ENCODE assay signal across 9 mouse cellular contexts in genomic region chr6:140819451-140819878, GRCm38 (mm10).
DNase-seq lines count a peak whose midpoint lies in the region; ATAC-seq lines count a peak whose summit lies in the region.
"Had no signal": no experiment of that assay in that cellular context is flagged by ENCODE, and none has a peak within 500 bp of the region (broad histone marks: within the 10 kb centered on the region; RNA-seq: fewer than 3 reads in every experiment).

No protein-coding gene starts in this region.

- peak; percentile 7 for DNase-seq in adrenal gland, adult 2 months
- DNase-seq in adrenal gland, adult 18-20 months (ENCODE audit: low spot score in 2 of 2), result no peak
- DNase-seq in lung, adult 18-20 months, result no peak
- peak; percentile 9 to 10 for DNase-seq in kidney, postnatal 36 days
- peak; percentile 65 for DNase-seq in thymus, postnatal 0 days (ENCODE audit: low spot score)
- DNase-seq in layer of hippocampus, postnatal 25 days (ENCODE audit: extremely low spot score in 1 of 2, low spot score in 1 of 2), result no peak
- DNase-seq: midbrain, embryonic 14.5 days had no signal

- WGBS in lung, embryonic 15.5 days, result 47% methylated on average over 8 of the region's 8 CpGs

- peak; percentile 52; the same call in 1 of the 2 replicates for ATAC-seq in lung, embryonic 15.5 days (ENCODE audit: borderline replicate concordance, extremely low read depth, low FRiP score, low TSS enrichment)
- ATAC-seq in activated CD4-positive, CD25-positive, alpha-beta regulatory T cell, adult 4 months, result no peak

- H3K9ac ChIP-seq in lung, embryonic 15.5 days, result no peak overlapping the region

- no peaks in the 10 kb centered on the region for H3K27me3 ChIP-seq in lung, embryonic 15.5 days

- H3K9me3 ChIP-seq in lung, embryonic 15.5 days, result no peaks in the 10 kb centered on the region

- H3K36me3 ChIP-seq in lung, embryonic 15.5 days, result no peaks in the 10 kb centered on the region

- peaks cover 4% of the 10 kb centered on the region; the same call in 1 of the 2 replicates for H3K4me1 ChIP-seq in lung, embryonic 15.5 days

- no peak overlapping the region for H3K4me3 ChIP-seq in lung, embryonic 15.5 days

- no peak overlapping the region for H3K27ac ChIP-seq in lung, embryonic 15.5 days

- H3K4me2 ChIP-seq in lung, embryonic 15.5 days, result no peak overlapping the region

Comparison
In these comparisons a context has a peak if more than half of its experiments do, and no peak if none do; other contexts are left out.
1. DNase-seq: peak in adrenal gland, adult 2 months (single experiment), kidney, postnatal 36 days (2 of 2) and thymus, postnatal 0 days (single experiment); none in adrenal gland, adult 18-20 months (0 of 2), lung, adult 18-20 months (0 of 2) and layer of hippocampus, postnatal 25 days (0 of 2).